Mouse (Mus musculus) E14TG2a.4 (cell line): Measurements from ENCODE around the gene Scfd2.

Source experiments
- CTCF ChIP-seq: conservative IDR thresholded peaks from 2 replicates; pipeline ENCODE4 v1.5.1; 2014; ENCODE audit warnings: low read length
- POU5F1 ChIP-seq: IDR thresholded peaks from 2 replicates; pipeline ENCODE4 v1.6.1; 2014; ENCODE audit warnings: low read length, borderline replicate concordance

- no peak for TF ChIP-seq CTCF
- TF ChIP-seq POU5F1: no peak
Measured at GRCm38 (mm10) chr5:74253724-74254328, 277.7 kb downstream of the Scfd2 start.
